Mouse (Mus musculus) heart, adult 2 months (tissue): ENCODE data around the gene Rnf150.

Experiments
- CTCF ChIP-seq: fragments of 200-600 bp; IDR thresholded peaks from 2 replicates; pipeline ENCODE4 v1.8.1; 2022; ENCODE audit warnings: antibody characterized with exemption, mild to moderate bottlenecking, moderate library complexity
- POLR2A ChIP-seq: fragments of 200-500 bp; IDR thresholded peaks from 2 replicates; pipeline ENCODE4 v1.6.1; 2011; ENCODE audit warnings: mild to moderate bottlenecking, low read depth, low read length, control low read depth; ENCODE audit not compliant: insufficient read depth

DNA sequence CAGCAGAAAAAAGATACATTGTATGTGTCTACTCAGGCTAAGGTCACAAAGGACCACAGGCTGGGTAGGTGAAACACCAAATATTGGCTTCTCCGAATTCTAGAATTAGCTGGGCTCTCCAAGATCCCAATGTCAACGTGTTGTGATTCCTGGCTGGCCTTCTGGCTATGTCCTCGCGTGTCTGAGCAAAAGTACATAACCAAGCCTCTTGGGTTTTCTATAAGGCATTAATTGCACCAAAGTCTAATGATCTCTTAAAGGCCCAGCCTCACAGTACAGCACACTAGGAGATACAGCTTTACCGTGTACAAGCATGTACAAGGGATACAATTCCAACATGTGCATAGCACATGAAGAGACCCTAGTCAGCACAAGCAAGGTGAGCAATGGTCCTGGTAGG lies 199.1 kb downstream of the Rnf150 start:
- no peak for TF ChIP-seq CTCF
- TF ChIP-seq POLR2A, result no peak
